Mouse (Mus musculus): ENCODE measurements around the gene Fam111a.

The Fam111a gene

GRCm38 (mm10) chr19:12558219-12558618, 12.7 kb downstream of the Fam111a start:
- no peak for DNase-seq (ENCODE audit: low spot score)

- DNase-seq (ENCODE audit: low spot score), result no peak
Observed at GRCm38 (mm10) chr19:12564197-12564596, 18.7 kb downstream of the Fam111a start.

- no peak for DNase-seq (ENCODE audit: low spot score)
Observed at GRCm38 (mm10) chr19:12567011-12567410, 21.5 kb downstream of the Fam111a start.

GRCm38 (mm10) chr19:12570866-12571265, 25.3 kb downstream of the Fam111a start:
- DNase-seq (ENCODE audit: low spot score), result no peak

GRCm38 (mm10) chr19:12571687-12572086, 26.1 kb downstream of the Fam111a start:
- no peak for DNase-seq (ENCODE audit: low spot score)

- peak; percentile 15 for DNase-seq (ENCODE audit: low spot score)
Observed at GRCm38 (mm10) chr19:12572614-12573265, 27.2 kb downstream of the Fam111a start.

GRCm38 (mm10) chr19:12573266-12574011, 27.9 kb downstream of the Fam111a start:
- DNase-seq (ENCODE audit: low spot score), result peak; percentile 91

- peak; percentile 10 for DNase-seq (ENCODE audit: low spot score)
Observed at GRCm38 (mm10) chr19:12574012-12574407, 28.5 kb downstream of the Fam111a start.

GRCm38 (mm10) chr19:12575107-12575506, 29.6 kb downstream of the Fam111a start:
- peak; percentile 22 for DNase-seq (ENCODE audit: low spot score)

- no peak for DNase-seq (ENCODE audit: low spot score)
Observed at GRCm38 (mm10) chr19:12575514-12575913, 30.0 kb downstream of the Fam111a start.

GRCm38 (mm10) chr19:12576639-12577038, 31.1 kb downstream of the Fam111a start:
- no peak for DNase-seq (ENCODE audit: low spot score)

GRCm38 (mm10) chr19:12585310-12585709, 39.8 kb downstream of the Fam111a start:
- no peak for DNase-seq (ENCODE audit: low spot score)

- peak; percentile 77 for DNase-seq (ENCODE audit: low spot score)
Observed at GRCm38 (mm10) chr19:12591908-12592307, 46.4 kb downstream of the Fam111a start.

GRCm38 (mm10) chr19:12595135-12595529, 49.6 kb downstream of the Fam111a start:
- no peak for DNase-seq (ENCODE audit: low spot score)

- DNase-seq (ENCODE audit: low spot score), result peak; percentile 79
Observed at GRCm38 (mm10) chr19:12595530-12596289, 50.2 kb downstream of the Fam111a start.

GRCm38 (mm10) chr19:12596290-12597072, 50.9 kb downstream of the Fam111a start:
- DNase-seq (ENCODE audit: low spot score), result peak; percentile 8

GRCm38 (mm10) chr19:12597073-12597405, 51.5 kb downstream of the Fam111a start:
- DNase-seq (ENCODE audit: low spot score), result peak; percentile 2

- peak; percentile 3 for DNase-seq (ENCODE audit: low spot score)
Observed at GRCm38 (mm10) chr19:12598674-12599073, 53.1 kb downstream of the Fam111a start.

GRCm38 (mm10) chr19:12599674-12600073, 54.1 kb downstream of the Fam111a start, which contains the start of gene Gm4952:
Gene Gm4952 (plus strand): TSS chr19:12599974.
- DNase-seq (ENCODE audit: low spot score), result peak; percentile 0

GRCm38 (mm10) chr19:12600684-12601480, 55.3 kb downstream of the Fam111a start:
- DNase-seq (ENCODE audit: low spot score), result no peak

- no peak for DNase-seq (ENCODE audit: low spot score)
Observed at GRCm38 (mm10) chr19:12608336-12608735, 62.8 kb downstream of the Fam111a start.
